Mouse (Mus musculus) cerebellum, adult 2 months (tissue): Measurements from ENCODE around the gene Jrkl. TPM values are rescaled to one million over a fixed set of nuclear protein-coding genes. Genes with fewer than 3 reads are reported as not detected.
A peak's percentile ranks its signal among the peaks of the same experiment; 100 is the strongest.

Experiments
- DNase-seq, 2 experiments: peaks; one replicate each; pipeline ENCODE4 v3.0.0; 2021
- H3K27ac ChIP-seq: fragments of 200-500 bp; 2 replicates; pipeline ENCODE4 v1.5.1; 2012; ENCODE audit warnings: low read length, control low read depth, inconsistent platforms; ENCODE audit not compliant: insufficient read depth
- H3K27me3 ChIP-seq: fragments of 200-500 bp; 2 replicates; pipeline ENCODE4 v1.6.1; 2012; ENCODE audit warnings: inconsistent platforms, mild to moderate bottlenecking, low read length, moderate library complexity; ENCODE audit not compliant: control insufficient read depth, insufficient read depth
- H3K4me1 ChIP-seq: fragments of 200-500 bp; 2 replicates; pipeline ENCODE4 v1.6.1; 2011; ENCODE audit warnings: low read length; ENCODE audit not compliant: control insufficient read depth, insufficient read depth
- H3K4me3 ChIP-seq: fragments of 200-500 bp; replicated peaks from 2 replicates; pipeline ENCODE3; 2011; ENCODE audit warnings: mild to moderate bottlenecking, low read depth, low read length, control low read depth; ENCODE audit not compliant: insufficient read depth
- CTCF ChIP-seq: fragments of 200-500 bp; IDR thresholded peaks from 2 replicates; pipeline ENCODE4 v1.5.1; 2011; ENCODE audit warnings: low read depth, mild to moderate bottlenecking, control low read depth, low read length, moderate library complexity, borderline replicate concordance; ENCODE audit not compliant: insufficient read depth
- POLR2A ChIP-seq: fragments of 200-500 bp; IDR thresholded peaks from 2 replicates; pipeline ENCODE4 v1.6.1; 2011; ENCODE audit warnings: low read length, control low read depth, borderline replicate concordance; ENCODE audit not compliant: insufficient read depth
- WGBS: fragments of 180-500 bp; shearing (Covaris S2); methylation state at CpG from one replicate; pipeline ENCODE4 v1.1.7; 2018; 5-methylcytosine and 5-hydroxymethylcytosine counted together
- polyA plus RNA-seq: library from polyadenylated mRNA; depleted of rRNA; stranded (reverse); fragments of >200 nt; gene quantifications from 2 replicates; pipeline ENCODE4 v1.2.3, GENCODE M21; 2012

Jrkl gene
- polyA plus RNA-seq, 1 experiment = 5.4 TPM

GRCm38 (mm10) chr9:13246815-13247638 lies 1.4 kb upstream of the Jrkl start, which contains the start of gene Ccdc82:
Gene Ccdc82 (plus strand): TSS chr9:13246955.
- Histone ChIP-seq H3K4me1 (no peaks in the 10 kb centered on the region), H3K4me3 (peak within 1 kb of the TSS; percentile 100), H3K27me3 (no peaks in the 10 kb centered on the region), H3K27ac (peak within 1 kb of the TSS; percentile 87)
- WGBS = 1% methylated on average over 33 of the region's 39 CpGs
- peak; percentile 49; the same call in 1 of the 2 replicates for TF ChIP-seq POLR2A
- no peak for TF ChIP-seq CTCF
- DNase-seq = peak; percentile 89 to 91

DNA sequence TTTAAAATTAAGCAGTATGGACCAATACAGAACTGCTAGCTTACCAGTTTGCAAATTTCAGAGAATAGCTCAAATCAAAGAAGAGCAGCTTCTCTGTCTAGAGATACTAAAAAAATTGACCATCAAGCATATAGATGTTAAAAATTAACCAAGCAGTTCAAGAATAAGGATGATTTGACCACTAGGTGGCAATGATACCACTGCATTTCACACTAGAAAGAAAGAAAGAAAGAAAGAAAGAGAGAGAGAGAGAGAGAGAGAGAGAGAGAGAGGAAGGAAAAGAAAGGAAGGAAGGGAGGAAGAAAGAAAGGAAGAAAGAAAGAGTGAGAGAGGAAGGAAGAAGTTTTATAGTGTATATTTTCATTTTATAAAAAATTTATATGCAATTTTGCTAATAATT lies 3.3 kb downstream of the Jrkl start:
- DNase-seq = peak in 1 of 2 experiments; percentile 48

GRCm38 (mm10) chr9:13231545-13232216 lies 13.9 kb downstream of the Jrkl start:
- peak in 1 of 2 experiments; percentile 28 for DNase-seq
- Histone ChIP-seq H3K4me3 (no peak overlapping the region), H3K4me1 (no peaks in the 10 kb centered on the region), H3K27me3 (no peaks in the 10 kb centered on the region), H3K27ac (no peak overlapping the region)
- 22% methylated on average over 5 of the region's 5 CpGs for WGBS
- TF ChIP-seq POLR2A (no peak), CTCF (peak; percentile 66)

More for the DNA sequence above, 3.3 kb downstream of the Jrkl start:
- Histone ChIP-seq H3K27me3 (no peaks in the 10 kb centered on the region), H3K27ac (no peak overlapping the region), H3K4me1 (no peaks in the 10 kb centered on the region), H3K4me3 (no peak overlapping the region)
- TF ChIP-seq POLR2A = no peak
- TF ChIP-seq CTCF = no peak

- DNase-seq = no peak
- no peaks in the 10 kb centered on the region for H3K27me3 ChIP-seq
- no peak overlapping the region for H3K27ac ChIP-seq
- no peaks in the 10 kb centered on the region for H3K4me1 ChIP-seq
- no peak overlapping the region for H3K4me3 ChIP-seq
- TF ChIP-seq CTCF (no peak), POLR2A (no peak)
- WGBS = 2% methylated on average over 4 of the region's 4 CpGs
These were observed 15.1 kb downstream of the Jrkl start for GRCm38 (mm10) chr9:13230553-13230952.

DNA sequence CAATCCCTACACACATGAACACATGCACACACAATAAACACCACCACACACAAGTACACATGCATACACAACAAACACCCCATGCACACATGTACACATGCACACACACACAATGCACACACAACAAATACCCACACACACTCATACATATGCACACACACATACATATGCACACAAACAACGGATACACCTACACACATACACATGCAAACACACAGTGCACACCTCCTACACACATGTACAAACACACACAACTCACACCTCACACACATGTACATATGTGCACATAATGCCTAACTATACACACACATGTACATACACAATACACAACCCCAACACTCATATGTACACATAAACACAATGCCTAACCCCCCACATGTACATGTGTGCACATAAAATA lies 19.8 kb downstream of the Jrkl start:
- DNase-seq = no peak
- H3K27ac ChIP-seq = no peak overlapping the region

DNA sequence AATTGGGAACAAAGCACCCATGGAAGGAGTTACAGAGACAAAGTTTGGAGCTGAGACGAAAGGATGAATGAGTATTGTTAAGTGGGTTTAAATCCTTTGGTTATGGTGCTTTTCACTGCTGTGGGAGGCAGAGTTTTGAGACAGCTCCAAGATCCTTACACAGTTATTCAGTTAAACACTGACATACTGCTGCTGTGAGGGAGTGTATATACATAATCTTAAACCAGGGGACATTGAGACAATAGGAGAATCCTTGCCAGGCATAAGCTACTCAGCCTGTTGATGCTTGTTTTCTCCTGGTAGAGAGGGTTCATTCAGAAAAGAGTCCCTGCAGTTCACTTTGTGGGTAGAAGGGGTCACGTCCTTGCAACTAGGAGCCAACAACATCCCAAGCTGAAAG lies 39.3 kb downstream of the Jrkl start:
- H3K27me3 ChIP-seq = no peaks in the 10 kb centered on the region
- no peak overlapping the region for H3K27ac ChIP-seq
- no peak overlapping the region for H3K4me3 ChIP-seq
- DNase-seq = no peak
- TF ChIP-seq CTCF (no peak), POLR2A (no peak)
- H3K4me1 ChIP-seq = no peaks in the 10 kb centered on the region
- 37% methylated on average over 2 of the region's 2 CpGs for WGBS

More for the DNA sequence above, 19.8 kb downstream of the Jrkl start:
- H3K4me1 ChIP-seq = no peaks in the 10 kb centered on the region
- H3K27me3 ChIP-seq = no peaks in the 10 kb centered on the region
- WGBS = 88% methylated on average over 1 of the region's 1 CpGs
- no peak overlapping the region for H3K4me3 ChIP-seq
- TF ChIP-seq POLR2A (no peak), CTCF (no peak)

DNA sequence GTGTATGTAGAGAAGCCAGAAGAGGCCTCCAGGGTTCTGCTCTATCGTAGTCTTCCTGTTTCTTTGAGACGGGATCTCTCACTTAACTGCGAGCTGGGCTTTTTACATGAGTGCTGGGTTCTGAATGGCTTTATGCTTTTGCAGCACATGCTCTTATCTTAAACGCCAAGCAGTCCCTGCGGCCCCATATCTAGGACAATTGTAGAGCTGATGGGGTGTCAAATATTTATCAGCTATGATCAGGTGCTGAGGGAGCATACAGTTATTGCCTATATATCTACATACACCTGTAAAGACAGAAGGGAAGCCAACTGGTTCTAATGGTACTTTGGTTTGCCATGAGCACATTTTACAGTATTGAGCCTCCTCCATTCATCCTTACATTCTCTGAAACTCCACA lies 41.9 kb downstream of the Jrkl start:
- Histone ChIP-seq H3K27ac (no peak overlapping the region), H3K4me3 (no peak overlapping the region), H3K4me1 (no peaks in the 10 kb centered on the region), H3K27me3 (no peaks in the 10 kb centered on the region)
- TF ChIP-seq CTCF = no peak
- TF ChIP-seq POLR2A = no peak
- no peak for DNase-seq
- 93% methylated on average over 5 of the region's 5 CpGs for WGBS

DNA sequence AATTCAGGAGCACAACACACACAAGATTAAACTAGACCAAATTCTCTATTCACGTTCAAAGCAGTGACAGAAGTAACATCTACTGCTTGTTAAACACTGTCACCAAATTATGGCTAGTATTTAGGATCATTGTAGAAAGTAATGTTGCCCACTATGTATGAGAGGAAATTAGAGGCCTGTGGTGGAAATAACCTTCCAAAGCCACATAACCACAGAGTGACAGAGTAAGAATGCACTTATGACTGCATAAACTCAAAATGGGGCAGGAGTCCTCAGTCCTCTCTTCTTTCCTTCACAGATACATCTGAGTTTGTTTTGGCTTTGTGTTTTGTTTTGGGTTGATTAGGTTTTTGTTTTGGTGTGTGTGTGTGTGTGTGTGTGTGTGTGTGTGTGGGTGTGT lies 42.5 kb downstream of the Jrkl start:
- no peak for TF ChIP-seq POLR2A
- no peak for TF ChIP-seq CTCF
- 89% methylated on average over 1 of the region's 1 CpGs for WGBS

More for the DNA sequence above, 42.5 kb downstream of the Jrkl start:
- no peak for DNase-seq
- no peak overlapping the region for H3K4me3 ChIP-seq
- no peak overlapping the region for H3K27ac ChIP-seq
- H3K4me1 ChIP-seq = no peaks in the 10 kb centered on the region
- H3K27me3 ChIP-seq = no peaks in the 10 kb centered on the region
